Mouse (Mus musculus): ENCODE measurements around the gene Mvb12b. TPM values are rescaled to one million over a fixed set of nuclear protein-coding genes. Genes with fewer than 3 reads are reported as not detected.

Mvb12b gene
- polyA plus RNA-seq, 1 experiment: 11.9 TPM

- Histone ChIP-seq H3K27ac (replicated peaks; ENCODE audit: low read depth, low read length) (no peak overlapping the region), H3K4me3 (ENCODE audit: insufficient read depth, low read depth, low read length) (no peak overlapping the region), H3K4me1 (ENCODE audit: control insufficient read depth, insufficient read depth, insufficient read length, low read length) (no peaks in the 10 kb centered on the region)
These were observed 113.6 kb downstream of the Mvb12b start for GRCm38 (mm10) chr2:33774106-33774505.

- Histone ChIP-seq H3K4me3 (ENCODE audit: insufficient read depth, low read depth, low read length) (no peak overlapping the region), H3K4me1 (ENCODE audit: control insufficient read depth, insufficient read depth, insufficient read length, low read length) (no peaks in the 10 kb centered on the region), H3K27ac (replicated peaks; ENCODE audit: low read depth, low read length) (no peak overlapping the region)
These were observed 115.3 kb downstream of the Mvb12b start for GRCm38 (mm10) chr2:33772439-33772838.

GRCm38 (mm10) chr2:33771388-33771787 is 116.4 kb downstream of the Mvb12b start:
- Histone ChIP-seq H3K4me1 (ENCODE audit: control insufficient read depth, insufficient read depth, insufficient read length, low read length) (no peaks in the 10 kb centered on the region), H3K4me3 (ENCODE audit: insufficient read depth, low read depth, low read length) (no peak overlapping the region), H3K27ac (replicated peaks; ENCODE audit: low read depth, low read length) (no peak overlapping the region)

GRCm38 (mm10) chr2:33770526-33771130 is 117.1 kb downstream of the Mvb12b start:
- no peak overlapping the region for H3K4me3 ChIP-seq (ENCODE audit: insufficient read depth, low read depth, low read length)
- H3K4me1 ChIP-seq (ENCODE audit: control insufficient read depth, insufficient read depth, insufficient read length, low read length): no peaks in the 10 kb centered on the region
- no peak overlapping the region for H3K27ac ChIP-seq (replicated peaks; ENCODE audit: low read depth, low read length)

- no peak overlapping the region for H3K27ac ChIP-seq (replicated peaks; ENCODE audit: low read depth, low read length)
- H3K4me1 ChIP-seq (ENCODE audit: control insufficient read depth, insufficient read depth, insufficient read length, low read length): no peaks in the 10 kb centered on the region
- no peak overlapping the region for H3K4me3 ChIP-seq (ENCODE audit: insufficient read depth, low read depth, low read length)
These were observed 123.3 kb downstream of the Mvb12b start for GRCm38 (mm10) chr2:33764476-33764875.

- H3K27ac ChIP-seq (replicated peaks; ENCODE audit: low read depth, low read length): no peak overlapping the region
- H3K4me3 ChIP-seq (ENCODE audit: insufficient read depth, low read depth, low read length): no peak overlapping the region
- no peaks in the 10 kb centered on the region for H3K4me1 ChIP-seq (ENCODE audit: control insufficient read depth, insufficient read depth, insufficient read length, low read length)
These were observed 125.5 kb downstream of the Mvb12b start for GRCm38 (mm10) chr2:33762210-33762609.

GRCm38 (mm10) chr2:33760571-33760991 is 127.2 kb downstream of the Mvb12b start:
- no peak overlapping the region for H3K4me3 ChIP-seq (ENCODE audit: insufficient read depth, low read depth, low read length)
- no peak overlapping the region for H3K27ac ChIP-seq (replicated peaks; ENCODE audit: low read depth, low read length)

GRCm38 (mm10) chr2:33759447-33759846 is 128.3 kb downstream of the Mvb12b start:
- H3K4me1 ChIP-seq (ENCODE audit: control insufficient read depth, insufficient read depth, insufficient read length, low read length): peaks cover 8% of the 10 kb centered on the region
- no peak overlapping the region for H3K27ac ChIP-seq (replicated peaks; ENCODE audit: low read depth, low read length)
- no peak overlapping the region for H3K4me3 ChIP-seq (ENCODE audit: insufficient read depth, low read depth, low read length)

More at GRCm38 (mm10) chr2:33760571-33760991, 127.2 kb downstream of the Mvb12b start:
- H3K4me1 ChIP-seq (ENCODE audit: control insufficient read depth, insufficient read depth, insufficient read length, low read length): no peaks in the 10 kb centered on the region

- peaks cover 13% of the 10 kb centered on the region for H3K4me1 ChIP-seq (ENCODE audit: control insufficient read depth, insufficient read depth, insufficient read length, low read length)
- H3K4me3 ChIP-seq (ENCODE audit: insufficient read depth, low read depth, low read length): no peak overlapping the region
- H3K27ac ChIP-seq (replicated peaks; ENCODE audit: low read depth, low read length): no peak overlapping the region
These were observed 132.1 kb downstream of the Mvb12b start for GRCm38 (mm10) chr2:33755633-33756020.

GRCm38 (mm10) chr2:33754980-33755632 is 132.6 kb downstream of the Mvb12b start:
- peaks cover 13% of the 10 kb centered on the region for H3K4me1 ChIP-seq (ENCODE audit: control insufficient read depth, insufficient read depth, insufficient read length, low read length)
- no peak overlapping the region for H3K27ac ChIP-seq (replicated peaks; ENCODE audit: low read depth, low read length)
- no peak overlapping the region for H3K4me3 ChIP-seq (ENCODE audit: insufficient read depth, low read depth, low read length)

GRCm38 (mm10) chr2:33754317-33754633 is 133.5 kb downstream of the Mvb12b start:
- Histone ChIP-seq H3K27ac (replicated peaks; ENCODE audit: low read depth, low read length) (no peak overlapping the region), H3K4me1 (ENCODE audit: control insufficient read depth, insufficient read depth, insufficient read length, low read length) (peaks cover 13% of the 10 kb centered on the region), H3K4me3 (ENCODE audit: insufficient read depth, low read depth, low read length) (no peak overlapping the region)

GRCm38 (mm10) chr2:33753630-33754316 is 134.0 kb downstream of the Mvb12b start:
- Histone ChIP-seq H3K27ac (replicated peaks; ENCODE audit: low read depth, low read length) (no peak overlapping the region), H3K4me3 (ENCODE audit: insufficient read depth, low read depth, low read length) (no peak overlapping the region), H3K4me1 (ENCODE audit: control insufficient read depth, insufficient read depth, insufficient read length, low read length) (peaks cover 13% of the 10 kb centered on the region)

GRCm38 (mm10) chr2:33750611-33751010 is 137.1 kb downstream of the Mvb12b start:
- Histone ChIP-seq H3K4me1 (ENCODE audit: control insufficient read depth, insufficient read depth, insufficient read length, low read length) (peaks cover 13% of the 10 kb centered on the region), H3K27ac (replicated peaks; ENCODE audit: low read depth, low read length) (no peak overlapping the region), H3K4me3 (ENCODE audit: insufficient read depth, low read depth, low read length) (no peak overlapping the region)

GRCm38 (mm10) chr2:33746471-33746870 is 141.3 kb downstream of the Mvb12b start:
- Histone ChIP-seq H3K4me3 (ENCODE audit: insufficient read depth, low read depth, low read length) (no peak overlapping the region), H3K27ac (replicated peaks; ENCODE audit: low read depth, low read length) (no peak overlapping the region), H3K4me1 (ENCODE audit: control insufficient read depth, insufficient read depth, insufficient read length, low read length) (no peaks in the 10 kb centered on the region)

GRCm38 (mm10) chr2:33745724-33746123 is 142.0 kb downstream of the Mvb12b start:
- H3K27ac ChIP-seq (replicated peaks; ENCODE audit: low read depth, low read length): no peak overlapping the region
- no peak overlapping the region for H3K4me3 ChIP-seq (ENCODE audit: insufficient read depth, low read depth, low read length)
- H3K4me1 ChIP-seq (ENCODE audit: control insufficient read depth, insufficient read depth, insufficient read length, low read length): no peaks in the 10 kb centered on the region

- Histone ChIP-seq H3K4me1 (ENCODE audit: control insufficient read depth, insufficient read depth, insufficient read length, low read length) (no peaks in the 10 kb centered on the region), H3K27ac (replicated peaks; ENCODE audit: low read depth, low read length) (no peak overlapping the region), H3K4me3 (ENCODE audit: insufficient read depth, low read depth, low read length) (no peak overlapping the region)
These were observed 150.6 kb downstream of the Mvb12b start for GRCm38 (mm10) chr2:33737128-33737527.
